Mouse (Mus musculus) megakaryocyte, adult 5-6 weeks (primary cell): ENCODE measurements around the gene Cox4i1. TPM values are rescaled to one million over a fixed set of nuclear protein-coding genes. Genes with fewer than 3 reads are reported as not detected.
A peak's percentile ranks its signal among the peaks of the same experiment; 100 is the strongest.

Experiments used
- ATAC-seq: 2 replicates; pipeline ENCODE4 v1.8.0; 2016; ENCODE audit warnings: mild to moderate bottlenecking, inconsistent platforms; ENCODE audit not compliant: poor library complexity, severe bottlenecking
- total RNA-seq, 2 experiments: library from RNA; stranded (forward) in 1 of 2; stranded (reverse) in 1 of 2; fragments of 153-499, 151-499 nt in 1 of 2; fragments of 221-1000, 200-1000 nt in 1 of 2; gene quantifications; 2 replicates each; pipeline versions ENCODE4 v1.2.3 to v1.2.4; 2015 to 2017

Cox4i1 gene
- total RNA-seq, 2 experiments from 2014 or later, result 480 to 776 TPM

DNA sequence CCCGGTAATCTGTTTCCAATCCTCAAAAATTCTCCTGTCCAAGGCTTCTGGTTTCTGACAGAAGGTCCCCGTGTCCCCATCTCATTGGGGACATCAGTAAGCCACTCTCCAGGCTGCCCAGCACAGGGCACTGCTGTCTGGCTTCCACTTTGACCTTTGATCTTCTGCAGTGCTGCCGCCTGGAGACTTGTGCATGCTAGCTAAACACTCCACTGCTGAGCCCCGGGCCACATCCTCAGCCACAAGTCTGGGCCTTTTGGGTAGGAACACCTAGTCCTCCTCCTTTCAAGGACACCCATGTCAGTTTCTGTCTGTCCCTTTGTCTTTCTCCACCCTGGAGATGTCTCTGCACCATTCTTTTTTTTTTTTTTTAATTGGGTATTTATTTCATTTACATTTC, 24.9 kb downstream of the Cox4i1 start:
- no peak for ATAC-seq

- peak; percentile 47; the same call in 1 of the 2 replicates for ATAC-seq
These were observed 26.0 kb downstream of the Cox4i1 start for GRCm38 (mm10) chr8:120693861-120694493.

DNA sequence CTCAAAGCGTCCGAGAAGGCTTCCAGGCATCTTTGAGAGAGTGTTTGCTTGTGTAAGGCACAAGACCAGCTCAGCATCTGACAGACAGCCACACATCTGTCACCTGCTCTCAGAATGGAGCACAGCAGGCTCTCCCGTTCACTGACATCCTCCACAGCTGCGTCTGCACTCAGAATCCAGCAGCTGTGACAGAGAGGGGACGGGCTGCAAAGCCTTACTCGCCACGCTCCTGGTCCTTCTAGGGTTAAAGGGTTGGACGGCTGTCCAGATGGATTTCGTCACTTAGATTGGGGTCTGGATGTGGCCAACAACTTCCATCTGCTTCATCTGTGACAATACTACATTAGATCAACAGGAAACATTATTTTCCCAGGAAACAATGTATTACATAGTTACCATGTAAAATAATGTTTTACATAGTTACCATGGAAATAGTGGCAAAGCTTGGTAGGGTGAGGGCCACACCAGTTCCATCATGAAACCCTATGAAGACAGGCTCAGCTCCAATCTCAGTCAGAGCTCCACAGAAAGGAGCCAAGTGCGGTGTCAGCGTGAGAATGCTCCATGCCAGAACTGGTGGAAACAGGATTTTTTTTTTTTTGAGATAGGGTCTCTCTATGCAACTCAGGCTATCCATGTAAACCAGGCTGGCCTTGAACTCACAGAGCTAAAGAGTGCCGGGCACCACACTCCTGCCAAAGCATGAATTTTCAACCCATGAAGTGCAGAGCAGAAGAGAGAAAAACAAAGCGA, 28.6 kb downstream of the Cox4i1 start:
- ATAC-seq, result no peak

- ATAC-seq, result peak; percentile 43
These were observed 29.3 kb downstream of the Cox4i1 start for GRCm38 (mm10) chr8:120697154-120697978.

- ATAC-seq, result 0 out of 2 replicates have a peak, but pooled peaks have one; percentile 10
These were observed 29.9 kb downstream of the Cox4i1 start for GRCm38 (mm10) chr8:120697979-120698272.

GRCm38 (mm10) chr8:120698426-120698825, 30.4 kb downstream of the Cox4i1 start:
- ATAC-seq, result no peak

- ATAC-seq, result no peak
These were observed 31.1 kb downstream of the Cox4i1 start for GRCm38 (mm10) chr8:120699079-120699478.

DNA sequence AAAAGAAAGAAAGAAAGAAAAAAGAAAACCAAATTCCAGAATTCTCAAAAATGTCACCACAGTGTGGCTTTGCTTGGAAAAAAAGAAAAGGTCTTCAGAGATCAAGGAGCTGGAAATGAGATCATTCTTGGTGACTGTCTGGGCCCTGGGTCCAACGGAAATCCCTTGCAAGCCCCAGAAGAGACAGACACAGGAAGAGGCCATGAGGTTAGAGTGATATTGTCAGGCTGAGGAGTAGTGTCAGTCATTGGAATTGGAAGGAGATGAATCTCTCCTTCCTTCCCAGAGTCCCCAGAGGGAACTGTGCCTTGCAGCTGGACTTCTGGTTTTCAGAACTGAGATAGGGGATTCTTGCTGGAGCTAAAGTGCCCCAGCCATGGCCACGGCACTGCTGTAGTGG, 31.5 kb downstream of the Cox4i1 start:
- ATAC-seq, result no peak

DNA sequence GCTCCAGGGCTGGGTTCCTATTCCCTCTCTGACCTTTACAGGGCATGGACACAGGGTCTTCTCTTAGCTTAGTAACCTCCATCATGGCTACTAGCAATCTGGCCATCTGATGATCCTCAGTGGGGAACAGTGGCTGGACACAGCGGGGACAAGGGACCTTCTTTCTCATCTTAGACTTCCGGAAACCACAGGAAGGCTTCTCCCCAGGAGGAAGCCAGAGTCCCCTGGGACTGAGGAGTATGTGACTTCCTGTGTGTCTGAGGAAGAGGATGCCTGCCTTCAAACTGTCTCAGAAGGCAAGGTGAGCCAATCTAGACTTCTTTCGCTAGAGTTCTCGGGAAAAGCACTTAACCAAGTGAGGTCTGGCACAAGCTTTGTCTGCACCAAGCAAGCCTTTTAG, 32.0 kb downstream of the Cox4i1 start:
- ATAC-seq, result no peak

DNA sequence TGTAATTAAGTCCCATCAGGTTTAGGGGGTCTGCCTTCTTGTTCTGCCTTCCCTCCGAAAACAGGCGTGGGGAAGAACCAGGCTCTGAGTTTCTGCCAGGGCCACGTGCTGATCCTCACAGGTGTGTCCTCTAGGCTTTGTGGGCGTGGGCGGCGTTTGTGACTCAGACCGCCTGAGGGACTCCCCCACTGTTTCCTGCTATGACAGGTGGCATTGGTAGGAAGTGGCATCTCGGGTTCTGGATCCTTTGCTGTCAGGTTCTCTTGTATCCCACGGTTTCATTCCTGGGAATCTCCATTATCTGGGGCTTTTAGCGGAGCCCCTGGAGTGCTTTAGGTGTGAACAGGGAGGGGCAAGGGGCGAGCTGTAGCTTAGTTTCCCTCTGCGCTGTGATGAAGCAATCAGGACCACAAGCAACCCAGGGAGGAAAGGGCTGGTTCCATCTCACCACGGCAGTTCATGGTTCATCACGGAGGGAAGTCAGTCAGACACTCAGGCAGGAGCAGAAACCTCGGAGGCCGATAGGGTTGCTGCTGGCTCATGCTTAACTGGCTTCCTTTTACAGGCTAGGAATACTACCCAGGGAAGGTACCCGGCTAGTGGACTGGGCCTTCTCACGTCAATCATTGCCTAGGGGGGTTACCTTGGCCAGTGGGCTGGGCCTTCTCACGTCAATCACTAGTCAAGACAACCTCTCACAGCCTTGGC, 33.9 kb downstream of the Cox4i1 start:
- ATAC-seq, result peak; percentile 80

DNA sequence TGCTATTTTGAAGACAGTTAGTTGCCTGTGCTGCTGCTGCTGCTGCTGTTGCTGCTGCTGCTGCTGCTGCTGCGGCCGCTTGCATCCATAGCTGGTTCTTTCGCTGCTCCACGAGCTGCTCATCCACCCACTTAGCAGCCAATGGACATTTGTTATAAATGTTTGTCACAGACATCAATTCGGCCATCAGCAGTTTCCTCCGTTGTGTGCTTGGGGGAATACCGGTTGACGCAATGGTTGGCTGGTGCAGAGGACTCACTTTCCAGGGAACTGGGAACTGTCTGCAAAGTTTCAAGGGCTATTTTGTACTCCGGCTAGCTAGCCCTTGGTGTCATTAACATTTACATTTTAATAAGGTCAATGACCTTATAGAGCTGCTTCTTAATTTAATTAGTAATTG, 36.2 kb downstream of the Cox4i1 start:
- no peak for ATAC-seq

DNA sequence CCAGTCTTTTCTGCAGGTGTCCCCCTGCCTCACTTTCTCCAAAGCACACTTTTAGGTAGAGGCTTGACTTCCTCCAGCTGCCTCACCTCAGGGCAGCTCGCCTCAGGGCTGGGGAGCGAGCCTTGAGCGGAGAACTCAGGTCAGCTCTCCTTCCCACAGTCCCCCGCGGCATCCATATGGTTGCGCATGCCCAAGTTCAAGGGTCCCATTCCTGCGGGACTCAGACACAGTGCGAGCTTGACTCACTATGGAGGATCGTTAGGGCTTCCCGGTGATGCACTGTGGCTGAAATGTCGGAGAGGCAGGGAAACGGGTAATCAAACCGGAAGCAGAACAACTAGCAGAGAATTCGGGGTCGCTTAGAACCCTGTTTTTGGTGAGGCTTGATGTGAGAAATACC, 37.1 kb downstream of the Cox4i1 start:
- no peak for ATAC-seq

DNA sequence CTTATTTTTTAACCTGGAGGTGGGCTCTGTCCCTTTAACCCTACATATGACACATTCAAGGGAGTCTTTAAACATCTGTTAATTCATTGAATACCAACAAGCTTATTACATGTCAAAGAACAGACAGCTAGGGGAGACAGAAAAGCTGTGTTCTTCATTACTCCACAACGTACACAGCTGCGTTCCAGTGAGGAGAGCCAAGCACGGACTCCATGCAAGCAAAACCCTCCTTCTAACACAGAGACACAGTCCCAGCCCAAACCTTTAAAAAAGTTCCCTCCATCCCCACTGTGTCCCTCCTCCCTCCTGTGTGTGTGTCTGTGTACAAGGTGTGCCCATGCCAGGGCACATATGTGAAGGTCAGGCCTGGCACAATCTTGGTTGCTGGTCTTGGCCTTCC, 38.2 kb downstream of the Cox4i1 start:
- no peak for ATAC-seq

GRCm38 (mm10) chr8:120709176-120709575, 41.2 kb downstream of the Cox4i1 start:
- ATAC-seq, result peak; percentile 27; the same call in 1 of the 2 replicates

DNA sequence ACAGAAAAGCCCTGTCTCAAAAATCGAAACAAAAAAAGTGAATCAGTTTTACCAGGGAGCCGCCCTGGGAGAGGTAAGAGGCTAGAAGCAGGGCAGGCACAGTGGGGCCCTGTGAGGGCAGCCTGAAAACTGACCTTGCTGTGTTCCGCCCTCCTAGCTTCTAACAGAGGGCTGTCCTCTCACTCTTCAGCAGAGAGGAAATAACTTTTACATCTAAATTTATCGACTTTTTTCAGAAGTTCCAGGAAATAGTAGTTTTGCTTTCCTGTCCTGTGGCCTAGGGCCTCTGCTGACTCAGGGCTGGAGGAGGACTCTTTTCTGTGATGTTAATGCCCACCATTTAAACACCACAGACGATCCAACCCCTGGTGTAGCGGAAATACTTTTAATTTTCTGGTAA, 47.2 kb downstream of the Cox4i1 start:
- peak; percentile 66 for ATAC-seq

DNA sequence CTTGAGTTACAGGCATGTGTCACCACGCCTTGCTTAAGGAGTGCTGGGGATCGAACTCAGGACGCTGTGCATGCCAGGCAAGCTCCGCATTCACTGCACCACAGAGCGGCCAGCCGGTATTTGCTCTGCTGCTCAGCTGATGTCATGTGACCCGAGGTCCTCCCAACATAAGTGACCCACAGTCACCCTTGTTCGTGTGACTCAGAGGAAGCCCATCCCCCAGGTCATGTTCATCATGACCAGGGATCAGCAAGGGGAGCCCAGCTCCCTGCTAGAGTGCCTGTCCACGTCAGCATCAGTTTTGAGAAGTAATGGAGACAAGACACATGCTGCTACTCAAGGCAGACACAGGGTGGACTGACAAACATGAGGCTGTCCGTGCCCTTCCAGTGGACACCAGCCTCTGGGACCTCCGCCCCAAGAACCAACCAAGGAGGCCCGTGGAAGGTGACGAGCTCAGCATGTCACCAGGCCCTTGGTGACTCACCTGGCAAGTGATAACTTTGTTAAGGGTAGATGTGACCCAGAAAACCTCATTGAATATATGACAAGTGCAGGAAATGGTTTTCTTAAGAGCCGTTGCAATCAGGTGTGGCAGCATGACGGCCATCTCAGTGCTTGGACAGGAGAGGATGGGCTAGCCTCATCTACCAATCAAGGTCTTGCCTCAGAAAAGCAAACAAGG, 48.1 kb downstream of the Cox4i1 start:
- peak; percentile 17 for ATAC-seq

DNA sequence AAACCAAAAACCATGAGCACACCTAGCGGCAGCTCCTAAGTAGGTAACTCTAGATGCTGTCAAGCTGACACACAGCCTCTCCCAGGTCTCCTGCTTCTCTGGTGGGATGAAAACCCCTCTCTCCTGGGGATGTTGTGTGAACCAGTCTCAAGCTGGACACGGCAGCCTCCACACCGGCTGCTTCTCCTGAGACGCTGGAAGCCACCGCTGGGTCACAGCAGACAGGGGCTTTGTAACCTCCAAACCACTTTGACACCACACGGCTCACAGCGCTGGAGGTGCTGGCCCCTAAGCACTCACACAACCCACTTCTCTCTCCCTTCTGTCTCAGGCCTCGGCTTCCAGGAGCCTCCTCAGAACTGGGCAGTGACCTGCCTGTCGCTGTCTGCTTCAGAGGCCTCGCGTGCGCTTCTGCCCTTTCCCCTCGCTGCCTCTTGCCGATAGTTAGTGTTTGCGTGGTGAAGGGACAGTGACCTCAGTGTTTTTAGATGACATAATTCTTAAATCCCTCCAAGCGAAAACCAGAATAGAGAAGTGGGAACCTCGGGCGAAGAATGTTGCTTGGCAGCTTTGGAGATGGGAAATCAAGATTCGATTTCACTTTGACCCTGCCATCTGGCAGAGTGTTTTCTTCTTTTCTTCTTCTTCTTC, 51.7 kb downstream of the Cox4i1 start:
- ATAC-seq, result peak; percentile 38; the same call in 1 of the 2 replicates

DNA sequence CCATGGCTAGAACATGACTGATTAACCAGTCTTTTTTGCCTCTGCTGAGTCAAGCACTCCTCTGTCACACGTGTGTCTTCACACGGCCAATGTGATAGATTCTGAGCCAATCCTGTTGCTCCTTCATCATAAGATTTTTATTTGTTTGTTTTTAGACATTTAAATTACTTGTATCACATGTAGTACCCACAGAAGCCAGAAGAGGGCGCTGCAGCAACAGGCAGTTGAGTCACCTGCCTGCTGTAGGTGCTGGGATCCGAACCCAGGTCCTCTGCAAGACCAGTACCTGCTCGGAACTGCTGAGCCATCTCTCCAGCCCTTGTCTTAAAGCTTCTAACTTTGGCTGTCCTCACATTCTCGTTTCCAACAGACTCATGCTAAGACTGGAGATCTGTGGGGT, 55.0 kb downstream of the Cox4i1 start:
- no peak for ATAC-seq
